Mouse (Mus musculus) heart, postnatal 10 days (tissue): ENCODE results near the gene Hacd3. TPM values are rescaled to one million over a fixed set of nuclear protein-coding genes. Genes with fewer than 3 reads are reported as not detected.
"Not testable (repeated sequence)": the region's sequence is repeated elsewhere in the genome, so short reads cannot be mapped to it uniquely, and the experiment has no call there.

Experiments
- DNase-seq, 2 experiments: peaks; one replicate each; pipeline ENCODE4 v3.0.0; 2021
- intact Hi-C: fragments of 180-260 bp; cut with DNase I; formaldehyde crosslinking; loops from one replicate; pipeline ENCODE4 v1.15.1; 2025
- total RNA-seq, 2 experiments: library from RNA; stranded (reverse); gene quantifications; 2 replicates each; pipeline ENCODE4 v1.2.3; 2021

Gene Hacd3
- total RNA-seq, 2 experiments from 2014 or later: 19.3 to 22.2 TPM

GRCm38 (mm10) chr9:65016978-65017827, 4.3 kb downstream of the Hacd3 start:
- no peak for DNase-seq
- intact Hi-C loops: no loop called here

- intact Hi-C loops: no loop called here
- DNase-seq: no peak
Measured at GRCm38 (mm10) chr9:65016241-65016977, 5.1 kb downstream of the Hacd3 start.

GRCm38 (mm10) chr9:65015461-65016222, 5.9 kb downstream of the Hacd3 start:
- no peak for DNase-seq
- intact Hi-C loops: no loop called here

GRCm38 (mm10) chr9:65011304-65011703, 10.2 kb downstream of the Hacd3 start:
- peak in 1 of 2 experiments; percentile 48 for DNase-seq
- intact Hi-C loops: loop anchor here (5.0 kb wide), 1 partner anchor 111 kb away; no protein-coding TSS in a partner anchor

- intact Hi-C loops: loop anchor here (5.0 kb wide), 1 partner anchor 112 kb away; no protein-coding TSS in a partner anchor
Measured at GRCm38 (mm10) chr9:65010632-65011031, 10.9 kb downstream of the Hacd3 start.

GRCm38 (mm10) chr9:65005737-65006136, 15.8 kb downstream of the Hacd3 start:
- DNase-seq: no peak
- intact Hi-C loops: no loop called here

More at GRCm38 (mm10) chr9:65010632-65011031, 10.9 kb downstream of the Hacd3 start:
- DNase-seq: no peak

GRCm38 (mm10) chr9:65001481-65001880, 20.0 kb downstream of the Hacd3 start:
- DNase-seq: no peak
- intact Hi-C loops: no loop called here

- DNase-seq, intact Hi-C loops: not testable (repeated sequence)
Measured at GRCm38 (mm10) chr9:64995464-64995863, 26.0 kb downstream of the Hacd3 start.

- intact Hi-C loops: no loop called here
- DNase-seq: no peak
Measured at GRCm38 (mm10) chr9:64990291-64990690, 31.2 kb downstream of the Hacd3 start.

- intact Hi-C loops: no loop called here
- DNase-seq: no peak
Measured at GRCm38 (mm10) chr9:64988443-64988842, 33.0 kb downstream of the Hacd3 start.

- no peak for DNase-seq
- intact Hi-C loops: no loop called here
Measured at GRCm38 (mm10) chr9:64987651-64988050, 33.8 kb downstream of the Hacd3 start.

GRCm38 (mm10) chr9:64985807-64986206, 35.7 kb downstream of the Hacd3 start:
- DNase-seq: no peak
- intact Hi-C loops: no loop called here

GRCm38 (mm10) chr9:64985037-64985794, 36.3 kb downstream of the Hacd3 start:
- DNase-seq: no peak
- intact Hi-C loops: no loop called here

GRCm38 (mm10) chr9:64981904-64982303, 39.6 kb downstream of the Hacd3 start:
- DNase-seq: no peak
- intact Hi-C loops: no loop called here

- DNase-seq: peak; percentile 24 to 28
- intact Hi-C loops: no loop called here
Measured at GRCm38 (mm10) chr9:64980548-64980947, 40.9 kb downstream of the Hacd3 start.

GRCm38 (mm10) chr9:64960978-64961320, 60.5 kb downstream of the Hacd3 start:
- intact Hi-C loops: loop anchor here (1.0 to 10.0 kb wide), 5 partner anchors 182 to 686 kb away; partner anchors contain the start of gene Dis3l

GRCm38 (mm10) chr9:64960117-64960977, 61.1 kb downstream of the Hacd3 start, which contains the start of gene Ints14:
Ints14 (plus strand) TSS chr9:64960905.
- intact Hi-C loops: loop anchor here (2.0 to 10.0 kb wide), 4 partner anchors 182 to 686 kb away; partner anchors contain the start of gene Dis3l
- peak; percentile 98 to 99 for DNase-seq

More at GRCm38 (mm10) chr9:64960978-64961320, 60.5 kb downstream of the Hacd3 start:
- DNase-seq: no peak

GRCm38 (mm10) chr9:64957276-64957675, 64.2 kb downstream of the Hacd3 start:
- DNase-seq: no peak
- intact Hi-C loops: no loop called here

- DNase-seq: peak in 1 of 2 experiments; percentile 26
Measured at GRCm38 (mm10) chr9:64956337-64956736, 65.2 kb downstream of the Hacd3 start.

More at GRCm38 (mm10) chr9:64956337-64956736, 65.2 kb downstream of the Hacd3 start:
- intact Hi-C loops: no loop called here
